Mouse (Mus musculus) thymus, adult 2 months (tissue): Measurements from ENCODE around the gene Rdh1.

ENCODE experiments used
- CTCF ChIP-seq: fragments of 200-500 bp; IDR thresholded peaks from 2 replicates; pipeline ENCODE4 v1.5.1; 2012; ENCODE audit warnings: mild to moderate bottlenecking, control low read depth, low read length, moderate library complexity, borderline replicate concordance; ENCODE audit not compliant: control insufficient read depth, poor library complexity, insufficient read depth; ENCODE audit errors: extremely low read depth
- POLR2A ChIP-seq: fragments of 200-500 bp; IDR thresholded peaks from 2 replicates; pipeline ENCODE4 v1.6.1; 2012; ENCODE audit warnings: mild to moderate bottlenecking, low read length, control low read depth, moderate library complexity; ENCODE audit not compliant: control insufficient read depth, poor library complexity, insufficient read depth; ENCODE audit errors: extremely low read depth

DNA sequence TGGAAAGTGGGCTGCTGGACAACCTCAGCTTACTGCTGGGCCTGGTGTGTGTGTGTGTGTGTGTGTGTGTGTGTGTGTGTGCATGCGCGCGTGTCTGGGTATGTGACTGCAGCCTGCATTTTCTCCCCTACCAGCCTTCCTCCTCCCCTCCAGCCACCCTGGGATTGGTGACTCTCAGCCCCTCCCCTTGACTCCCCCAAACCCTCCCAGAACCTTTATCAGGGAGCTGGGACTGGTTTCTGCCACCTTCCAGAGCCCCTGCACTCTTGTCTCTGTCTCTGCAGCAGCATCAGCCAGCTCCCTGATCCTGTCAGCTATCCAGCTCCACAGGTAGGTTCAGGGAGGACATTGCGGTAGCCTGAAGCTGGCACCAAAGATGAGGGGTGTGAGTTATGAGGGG lies 34.4 kb upstream of the Rdh1 start:
- no peak for TF ChIP-seq POLR2A
- TF ChIP-seq CTCF = no peak
